Mouse (Mus musculus) retina, embryonic 14.5 days (tissue): ENCODE measurements around the gene Lrp5.
"Not testable (repeated sequence)": the region's sequence is repeated elsewhere in the genome, so short reads cannot be mapped to it uniquely, and the experiment has no call there.

Experiments
- DNase-seq: peaks from one replicate; pipeline ENCODE4 v3.0.0-alpha.2; 2015; ENCODE audit warnings: low spot score

The Lrp5 gene

GRCm38 (mm10) chr19:3695471-3695870 is 9.1 kb upstream of the Lrp5 start:
- DNase-seq: no peak

DNA sequence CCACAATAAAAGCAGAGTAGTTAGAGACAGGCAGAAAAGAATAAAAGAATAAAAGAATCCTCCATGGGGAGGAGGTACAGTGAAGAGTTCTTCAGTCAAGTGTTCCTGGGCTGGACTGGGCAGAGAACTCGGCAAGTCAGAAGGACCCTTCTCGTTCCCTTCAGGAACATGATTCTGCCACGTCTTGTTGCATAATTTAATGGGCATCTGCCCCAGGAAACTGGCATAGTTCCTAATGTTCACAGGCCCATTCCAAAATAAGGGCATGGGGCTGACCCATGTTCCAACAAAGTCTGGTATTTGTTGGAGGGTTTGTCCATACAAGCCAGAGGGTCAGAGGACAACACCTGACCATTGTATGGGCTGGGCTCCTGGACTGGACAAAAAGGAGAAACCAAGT is 8.6 kb upstream of the Lrp5 start:
- no peak for DNase-seq

DNA sequence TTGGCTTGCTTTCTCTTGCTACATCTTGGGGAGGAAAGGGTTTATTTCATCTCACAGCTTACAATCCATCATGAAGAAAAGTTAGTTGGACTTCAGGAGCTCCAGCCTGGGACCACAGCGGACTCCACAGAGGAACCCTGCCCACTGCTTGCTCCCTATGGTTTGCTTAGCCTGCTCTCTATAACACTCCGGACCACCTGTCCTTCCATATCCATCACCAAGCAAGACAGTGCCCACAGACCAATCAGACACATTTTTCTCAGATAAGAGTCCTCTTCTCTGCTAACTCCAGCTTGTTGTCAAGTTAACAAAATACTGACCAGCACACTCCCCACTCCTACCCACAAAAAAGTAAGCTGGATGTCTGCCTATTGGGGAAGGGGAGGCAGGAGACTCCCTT is 8.1 kb upstream of the Lrp5 start:
- no peak for DNase-seq

- DNase-seq: no peak
Measured at GRCm38 (mm10) chr19:3692414-3693145, 6.2 kb upstream of the Lrp5 start.

DNA sequence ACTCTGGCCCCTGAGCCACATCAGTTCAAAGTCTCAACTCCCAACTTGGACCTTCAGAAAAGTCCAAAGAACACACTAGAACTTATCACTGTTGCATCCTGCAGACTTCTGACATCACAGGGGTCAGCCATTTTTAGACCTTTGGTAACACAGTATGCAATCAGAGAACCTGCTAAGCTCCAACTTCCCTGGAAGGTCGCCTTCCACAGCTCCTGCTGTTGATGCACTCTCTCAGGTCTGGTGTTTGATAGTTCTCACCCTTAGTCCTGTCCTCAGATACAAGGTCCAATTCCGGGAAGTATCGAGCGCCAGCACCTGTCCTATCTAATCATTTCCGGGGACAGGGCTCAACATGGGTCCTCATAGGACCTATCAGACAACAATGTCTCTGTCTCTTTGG is 5.0 kb upstream of the Lrp5 start:
- DNase-seq: no peak

DNA sequence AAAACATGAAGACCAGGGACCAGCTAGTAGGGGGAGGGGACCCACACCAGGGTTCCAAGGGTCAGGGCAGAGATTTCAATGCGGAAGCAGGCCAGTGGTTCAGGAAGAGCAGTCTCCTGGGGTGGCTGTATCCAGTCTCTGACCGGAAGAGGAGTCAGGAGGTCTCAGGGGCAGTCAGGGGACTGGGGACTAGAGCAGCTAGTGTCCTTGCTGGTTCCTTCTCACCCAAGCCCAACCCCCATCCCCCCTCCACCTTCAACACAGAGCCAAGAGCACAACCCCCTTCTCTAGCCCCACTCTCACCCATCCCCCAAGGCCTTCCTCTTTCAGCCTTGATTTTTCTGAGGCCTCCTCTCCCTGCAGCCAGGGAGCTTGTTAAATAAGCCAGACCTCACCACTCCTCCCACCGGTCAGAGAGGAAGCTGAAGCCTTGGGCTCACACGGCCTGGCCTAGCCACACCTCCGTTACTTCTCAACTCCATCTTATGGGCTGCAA is 1.4 kb upstream of the Lrp5 start:
- peak; percentile 63 for DNase-seq

DNA sequence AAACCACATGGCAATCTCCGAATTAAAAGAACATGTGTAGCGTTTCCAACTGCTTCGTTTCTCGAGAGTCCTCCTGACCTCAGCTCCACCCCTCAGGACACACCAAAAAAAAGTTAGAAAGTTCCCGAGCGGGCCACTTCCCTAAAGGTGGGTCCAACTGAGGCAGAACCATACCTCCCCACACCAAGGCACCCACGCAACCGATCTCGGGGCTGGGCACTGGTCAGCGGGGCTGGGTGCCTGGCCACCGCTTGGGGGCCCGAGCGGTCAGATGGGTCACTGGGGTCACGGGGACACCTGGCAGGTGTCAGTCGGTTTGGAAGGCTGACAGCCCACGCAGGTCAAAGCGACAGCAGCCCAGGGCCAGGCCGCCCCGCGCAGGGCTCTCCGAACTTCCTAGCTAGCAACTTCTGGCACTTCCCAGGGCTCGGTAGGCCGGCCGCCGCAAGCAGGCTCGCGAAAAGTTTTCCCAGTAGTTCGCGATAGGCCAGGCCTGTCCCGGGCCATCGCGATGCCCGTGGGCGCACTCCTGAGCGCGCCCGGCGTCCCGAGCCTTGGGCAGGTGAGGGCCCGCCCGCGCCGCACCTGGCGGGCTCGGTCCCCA is 651 bp downstream of the Lrp5 start:
- peak; percentile 42 for DNase-seq

- peak; percentile 58 for DNase-seq
Measured at GRCm38 (mm10) chr19:3684957-3685580, 1.3 kb downstream of the Lrp5 start.

GRCm38 (mm10) chr19:3684414-3684813 is 1.9 kb downstream of the Lrp5 start:
- DNase-seq: peak; percentile 30

DNA sequence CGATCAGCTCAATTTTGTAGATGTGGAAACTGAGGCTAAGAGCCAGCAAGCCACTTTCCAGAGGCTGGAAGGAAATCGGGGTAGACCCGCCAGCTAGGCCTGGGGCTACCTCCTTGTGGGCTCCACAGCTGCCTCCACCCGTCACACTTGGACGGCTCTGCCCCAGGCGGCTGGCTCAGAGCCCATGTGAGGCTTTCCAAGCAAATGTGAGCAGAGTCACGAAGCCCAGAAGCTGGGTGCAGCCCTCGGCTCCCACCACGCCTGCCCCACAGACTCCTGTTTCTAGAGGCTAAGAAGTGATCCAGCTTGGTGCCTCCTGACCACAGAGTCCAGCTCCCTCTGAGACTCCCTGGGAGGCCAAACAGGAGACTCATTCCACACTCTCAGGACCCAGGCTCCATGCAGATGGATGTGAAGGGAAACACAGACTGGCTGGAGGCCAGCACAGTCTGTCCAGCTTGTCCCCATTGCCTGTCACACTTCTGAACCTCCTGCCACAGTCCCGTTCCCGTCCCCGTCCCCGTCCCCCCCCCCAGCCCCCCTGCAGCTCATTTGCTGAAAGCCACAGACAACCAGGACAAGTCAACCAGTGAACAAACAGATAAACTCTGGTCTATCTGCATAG is 4.9 kb downstream of the Lrp5 start:
- no peak for DNase-seq

- DNase-seq: no peak
Measured at GRCm38 (mm10) chr19:3680732-3681131, 5.6 kb downstream of the Lrp5 start.

DNA sequence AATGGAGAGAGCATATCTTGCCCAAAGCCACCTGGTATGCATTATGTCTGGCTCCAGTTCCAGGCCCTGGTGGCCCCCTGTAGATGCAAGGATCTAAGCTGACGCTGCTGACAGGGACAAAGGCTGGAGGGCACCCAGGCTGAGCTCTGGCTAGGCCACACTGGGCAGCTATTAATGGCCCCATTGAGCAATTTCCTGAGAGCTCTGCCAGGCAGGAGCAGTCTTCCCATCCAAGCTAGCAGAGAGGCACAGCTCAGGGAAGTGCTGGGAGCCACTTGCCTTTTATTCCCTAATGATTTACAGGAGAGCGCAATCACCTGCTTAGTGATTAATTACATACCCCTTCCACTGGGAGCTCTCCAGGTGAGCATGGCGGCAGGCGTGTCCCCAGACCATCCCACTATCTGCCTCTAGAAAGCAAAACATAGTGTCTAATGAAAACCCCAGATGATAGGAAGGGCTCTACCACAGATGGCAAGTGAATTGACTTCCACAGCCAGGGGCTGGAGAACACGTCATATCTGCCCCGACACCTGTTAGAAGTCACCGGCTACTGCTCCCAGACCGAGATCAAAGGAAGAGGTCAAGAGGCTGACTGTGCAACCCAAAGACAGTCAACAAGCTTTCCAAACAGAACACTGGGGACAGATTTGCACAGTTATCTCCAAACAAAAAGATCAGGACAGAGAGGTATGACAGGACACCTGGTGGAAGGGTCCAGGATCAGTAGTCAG is 12.1 kb downstream of the Lrp5 start:
- DNase-seq: no peak

DNA sequence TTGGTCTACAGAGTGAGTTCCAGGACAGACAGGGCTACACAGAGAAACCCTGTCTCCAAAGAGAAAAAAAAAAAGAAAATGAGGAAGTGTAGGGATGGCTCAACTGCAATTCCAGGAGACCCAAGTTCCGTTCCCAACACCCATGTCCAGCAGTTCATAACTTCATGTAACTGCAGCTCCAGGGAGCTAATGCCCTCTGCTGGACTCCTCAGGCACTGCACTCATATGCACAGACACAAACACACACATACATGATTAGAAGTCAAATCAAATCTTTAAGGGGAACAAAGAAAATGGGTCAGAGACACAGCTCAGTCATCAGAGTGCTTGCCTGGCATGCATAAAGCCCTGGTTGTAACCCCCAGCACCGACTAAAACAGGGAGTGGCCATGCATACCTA is 13.2 kb downstream of the Lrp5 start:
- no peak for DNase-seq

DNA sequence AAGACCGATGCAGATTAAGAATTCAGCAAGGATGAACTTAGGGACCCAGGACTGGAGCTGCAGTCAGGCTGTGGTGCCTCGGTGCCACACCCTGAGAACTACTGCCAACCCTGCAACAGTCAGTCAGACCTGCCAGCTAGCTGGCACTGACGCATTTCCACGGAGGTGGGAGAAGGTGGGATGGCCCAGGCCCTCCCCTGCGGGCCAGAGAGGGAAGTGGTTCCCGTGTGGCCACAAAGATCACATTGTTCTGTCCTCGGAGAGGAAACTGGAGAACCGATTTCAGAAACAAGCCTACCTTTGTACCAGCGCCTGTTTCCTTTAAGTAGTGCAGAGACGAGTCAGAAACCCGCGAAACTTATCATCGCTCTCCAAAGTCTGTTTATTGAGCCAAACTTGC is 17.3 kb downstream of the Lrp5 start:
- no peak for DNase-seq

DNA sequence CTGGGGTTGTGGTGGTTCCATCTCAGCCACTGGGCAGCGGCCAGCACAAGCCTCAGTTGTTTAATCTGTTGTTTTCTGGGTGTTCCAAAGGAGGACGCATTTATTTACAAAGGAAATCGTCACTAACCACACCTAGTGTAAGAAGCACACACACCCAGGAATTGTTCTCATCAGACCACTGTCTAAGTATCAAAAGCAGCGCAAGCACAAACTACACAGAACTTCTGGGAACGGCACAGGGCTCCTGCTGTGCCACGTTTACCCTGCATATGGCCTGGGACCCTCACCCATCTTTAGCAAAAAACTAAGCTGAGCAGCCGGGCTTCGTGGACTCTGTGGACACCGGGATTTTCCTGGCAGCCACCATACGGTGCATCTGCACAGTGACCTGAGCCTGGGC is 17.8 kb downstream of the Lrp5 start:
- no peak for DNase-seq

GRCm38 (mm10) chr19:3667979-3668378 is 18.4 kb downstream of the Lrp5 start:
- DNase-seq: peak; percentile 33

DNA sequence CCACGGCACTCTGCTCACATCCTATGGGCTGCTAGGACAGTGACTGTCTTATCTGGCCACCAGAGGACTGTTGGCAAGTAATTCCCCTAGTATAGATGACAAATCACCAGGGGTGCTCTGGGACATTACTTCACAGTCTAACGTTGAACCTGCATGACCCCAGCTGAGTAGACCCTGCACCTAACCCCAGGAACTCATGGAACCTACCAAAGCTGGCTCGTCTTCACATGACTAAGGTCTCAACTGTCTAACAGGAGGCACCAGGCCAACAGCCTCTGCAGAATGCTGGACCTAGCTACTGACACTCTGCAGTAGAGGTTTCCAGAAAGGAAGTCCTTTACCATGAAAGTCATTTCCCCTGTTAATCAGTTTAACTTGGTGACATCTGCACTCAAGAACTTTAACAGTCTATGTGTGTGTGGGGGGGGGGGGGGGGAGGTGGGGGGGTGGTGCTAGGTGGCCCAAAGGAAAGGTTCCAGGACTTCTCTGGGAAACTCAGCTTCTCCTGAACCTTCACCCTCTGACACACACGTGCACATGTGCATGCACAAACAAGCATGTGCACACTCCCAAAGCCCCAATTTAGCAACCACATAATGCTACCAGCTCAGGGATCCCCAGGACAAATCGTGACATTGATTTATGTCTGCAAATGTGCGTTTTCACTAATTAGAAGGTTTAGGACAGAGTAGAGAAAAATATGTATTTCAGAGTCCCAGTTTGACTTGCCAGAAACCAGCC is 19.0 kb downstream of the Lrp5 start:
- no peak for DNase-seq

GRCm38 (mm10) chr19:3666632-3667031 is 19.7 kb downstream of the Lrp5 start:
- no peak for DNase-seq

DNA sequence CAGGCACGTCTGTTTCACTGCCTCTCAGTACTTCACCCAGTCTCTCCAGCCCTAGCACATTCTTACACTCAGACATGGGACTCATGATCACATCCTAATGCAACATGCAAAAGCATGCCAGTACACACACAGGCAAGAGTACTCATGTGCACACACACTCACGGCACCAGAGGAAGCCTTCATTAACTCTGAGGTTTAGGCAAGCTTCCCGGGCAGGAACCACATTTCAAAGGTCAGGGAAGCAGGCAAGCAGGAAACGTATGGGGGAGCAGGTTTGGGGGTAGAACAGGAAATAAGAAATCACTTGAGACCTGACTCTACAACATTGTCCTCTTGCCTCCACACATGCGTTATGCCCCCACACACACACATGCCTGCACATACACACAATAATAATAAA is 20.9 kb downstream of the Lrp5 start:
- DNase-seq: no peak

- DNase-seq: no peak
Measured at GRCm38 (mm10) chr19:3657947-3658346, 28.4 kb downstream of the Lrp5 start.

DNA sequence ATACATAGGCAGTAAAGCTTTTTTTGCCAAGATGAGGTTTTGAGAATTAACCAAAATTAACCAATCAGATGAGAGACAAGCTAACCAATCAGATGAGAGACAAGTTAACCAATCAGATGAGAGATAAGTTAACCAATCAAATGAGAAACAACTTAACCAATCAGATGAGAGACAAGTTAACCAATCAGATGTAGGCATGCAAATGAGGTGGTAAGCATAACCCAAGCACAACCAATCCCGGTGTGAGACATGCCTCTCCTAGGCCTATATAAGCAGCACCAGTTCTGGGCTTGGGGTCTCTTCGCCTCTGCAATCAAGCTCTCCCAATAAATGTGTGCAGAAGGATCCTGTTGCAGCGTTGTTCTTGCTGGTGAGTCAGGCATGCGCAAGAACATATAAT is 29.3 kb downstream of the Lrp5 start:
- DNase-seq: not testable (repeated sequence)

GRCm38 (mm10) chr19:3656144-3656543 is 30.2 kb downstream of the Lrp5 start:
- DNase-seq: no peak
